Mouse (Mus musculus) retina, embryonic 14.5 days (tissue): ENCODE data around the gene Gm49395.

Source experiments
- DNase-seq: peaks from one replicate; pipeline ENCODE4 v3.0.0-alpha.2; 2015; ENCODE audit warnings: low spot score

The Gm49395 gene

DNA sequence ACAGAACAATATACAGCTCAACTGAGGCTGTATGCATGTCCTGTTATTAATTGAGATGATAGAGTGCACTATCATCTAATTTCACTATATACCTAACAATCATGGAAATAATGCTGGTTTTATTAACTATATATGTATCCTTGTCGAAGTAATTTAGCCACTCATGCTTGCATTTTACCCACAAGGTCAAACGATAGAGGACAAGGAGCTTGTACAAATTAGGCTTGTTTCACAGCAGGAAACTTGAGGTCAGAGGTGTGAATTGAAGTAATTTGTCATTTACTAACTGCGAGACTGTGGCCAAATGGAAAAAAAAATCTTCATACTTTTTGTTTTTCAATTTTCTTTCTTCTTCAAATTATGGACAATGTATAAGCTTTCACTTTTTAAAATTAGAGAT, 3.5 kb downstream of the Gm49395 start:
- no peak for DNase-seq

DNA sequence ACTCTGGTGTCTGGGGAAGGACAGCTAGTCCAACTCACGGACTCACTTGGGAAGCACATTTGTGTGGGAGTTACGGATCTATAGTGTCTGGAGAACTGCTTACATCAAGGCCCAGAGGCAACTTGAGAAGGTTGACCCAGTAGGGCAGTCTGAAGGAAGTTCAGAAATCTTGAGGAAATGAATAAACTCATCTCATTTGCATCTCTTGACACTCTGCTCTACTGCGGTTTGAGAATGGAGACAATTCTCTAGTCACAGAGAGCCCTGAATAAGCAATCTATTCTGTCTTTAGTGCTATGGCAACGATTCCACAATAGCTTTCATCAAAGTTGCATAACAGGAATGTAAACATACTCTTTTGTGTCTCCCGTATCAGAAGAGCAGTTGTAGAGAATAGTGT, 4.8 kb downstream of the Gm49395 start:
- no peak for DNase-seq

DNA sequence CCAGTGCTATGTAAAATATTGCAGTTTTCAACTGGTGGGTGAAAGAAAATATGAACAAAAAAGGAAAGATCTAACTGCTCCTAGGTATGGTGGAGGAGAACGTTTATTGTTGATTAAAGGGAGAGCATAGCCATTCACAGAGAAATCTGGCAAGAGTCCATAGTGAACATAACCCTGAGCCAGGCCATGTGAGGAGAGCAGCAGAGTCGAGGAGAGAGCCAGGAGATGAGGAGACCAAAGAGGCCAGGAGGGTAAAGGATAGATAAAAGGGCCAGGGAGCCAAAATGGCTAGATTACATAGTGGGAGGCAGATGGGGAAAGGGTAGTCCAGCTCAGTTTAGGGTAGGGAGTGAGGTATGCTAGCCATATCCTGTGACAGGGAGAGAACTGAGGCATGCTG, 5.5 kb downstream of the Gm49395 start:
- DNase-seq = no peak

DNA sequence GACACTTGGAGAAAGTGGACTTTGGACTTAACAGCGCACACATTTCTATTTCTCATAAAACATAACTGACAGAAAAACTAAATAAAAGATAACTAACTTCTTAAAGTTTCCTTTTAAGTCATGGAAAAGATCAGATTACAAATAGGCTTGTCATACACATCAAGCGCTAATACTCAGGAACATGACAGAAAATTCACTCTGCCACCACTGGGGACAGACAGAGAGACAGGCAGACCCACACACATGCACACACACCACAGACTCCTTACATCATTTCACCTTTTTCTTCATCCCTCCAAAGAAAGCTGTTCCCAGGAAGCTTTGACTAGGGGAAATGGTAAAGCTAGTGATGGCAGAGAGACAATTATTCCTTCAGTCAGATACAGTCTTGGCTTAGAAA, 6.3 kb downstream of the Gm49395 start:
- no peak for DNase-seq

DNA sequence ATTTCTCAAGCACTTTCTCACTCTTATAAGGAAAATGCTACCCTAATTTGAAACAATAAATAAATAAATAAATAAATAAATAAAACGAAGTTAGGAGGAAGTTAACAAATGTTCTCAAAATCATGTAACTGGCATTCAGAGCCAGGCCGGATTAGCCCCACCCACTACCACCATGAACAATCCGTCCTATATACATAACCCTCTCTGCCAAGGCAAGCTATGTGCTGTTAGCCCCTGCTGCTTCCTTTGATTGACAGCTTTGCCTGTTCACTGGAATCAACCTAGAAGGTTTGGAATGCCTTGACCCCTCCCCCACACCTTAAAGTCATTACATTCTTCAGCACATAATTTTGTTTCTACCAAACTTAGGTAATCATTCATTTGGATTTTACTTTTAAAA, 10.2 kb downstream of the Gm49395 start:
- DNase-seq = no peak

DNA sequence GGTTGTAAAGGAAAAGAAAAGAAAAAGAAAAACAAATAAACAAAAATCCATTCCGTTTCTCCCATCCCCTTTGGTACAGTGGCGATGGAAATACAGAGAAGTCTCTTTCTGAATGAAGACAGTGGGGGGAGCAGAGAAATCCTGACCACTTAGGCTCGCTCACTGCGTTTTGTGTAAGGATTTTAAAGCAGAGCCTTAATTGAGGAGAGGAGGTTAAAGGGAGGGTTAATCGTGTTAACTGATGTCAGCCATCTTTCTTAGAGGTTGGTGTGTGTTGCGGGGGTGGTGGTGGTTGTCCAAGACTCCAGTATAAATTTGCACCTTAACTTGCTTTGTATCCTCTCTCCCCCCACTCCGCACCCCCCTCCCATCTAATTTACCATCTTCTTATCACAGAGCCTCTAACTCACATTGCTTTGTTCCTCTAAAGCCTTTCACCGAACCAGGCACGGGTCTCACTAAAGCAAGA, 10.7 kb downstream of the Gm49395 start:
- no peak for DNase-seq

DNA sequence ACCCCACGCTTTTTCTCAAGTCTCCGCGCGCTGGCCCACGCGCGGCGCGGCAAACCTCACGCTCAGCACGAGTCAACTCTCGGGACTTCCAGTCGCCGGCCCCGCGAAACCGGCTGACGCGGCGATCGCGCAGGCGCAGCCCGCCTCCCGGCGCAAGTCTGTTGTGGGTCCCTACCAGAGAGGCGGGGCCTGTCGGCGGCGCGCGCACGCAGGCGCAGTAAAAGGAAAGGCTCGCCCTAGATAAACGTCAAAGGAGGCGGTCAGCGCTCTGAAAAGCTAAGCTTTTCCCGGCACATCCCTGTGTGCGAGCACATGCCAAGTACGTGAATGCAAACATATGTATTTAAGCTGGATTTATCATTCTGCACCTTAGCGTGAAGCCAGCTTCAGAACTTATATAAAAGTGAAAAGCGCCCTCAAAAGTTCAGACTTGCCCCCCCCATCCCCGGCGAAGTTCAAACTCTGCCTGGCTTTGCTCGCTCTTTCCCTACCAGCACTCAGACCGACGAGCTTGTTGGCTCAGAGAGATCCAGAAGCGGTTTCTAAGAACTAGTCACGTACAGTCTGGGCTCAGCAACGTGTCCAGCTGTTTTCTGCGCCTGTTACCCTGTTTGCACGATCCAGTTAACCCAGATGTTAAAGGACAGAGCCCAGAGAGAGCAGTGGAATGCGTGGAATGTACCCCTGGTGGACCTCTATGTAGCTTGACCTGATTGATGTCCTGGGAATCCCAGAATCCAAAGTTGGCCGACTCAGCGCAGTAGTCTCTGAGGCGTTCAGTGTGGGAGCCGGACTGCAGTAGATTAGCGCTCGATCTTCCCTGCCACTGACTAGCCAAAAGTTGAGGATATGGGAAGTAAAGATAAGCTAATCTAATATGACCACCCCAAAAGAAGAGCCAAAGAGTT, 11.4 kb downstream of the Gm49395 start, which contains the start of gene Pelo:
TSS of gene Pelo (minus strand) at position 118 of the 908 bp plus-strand sequence.
- DNase-seq = peak; percentile 95

DNA sequence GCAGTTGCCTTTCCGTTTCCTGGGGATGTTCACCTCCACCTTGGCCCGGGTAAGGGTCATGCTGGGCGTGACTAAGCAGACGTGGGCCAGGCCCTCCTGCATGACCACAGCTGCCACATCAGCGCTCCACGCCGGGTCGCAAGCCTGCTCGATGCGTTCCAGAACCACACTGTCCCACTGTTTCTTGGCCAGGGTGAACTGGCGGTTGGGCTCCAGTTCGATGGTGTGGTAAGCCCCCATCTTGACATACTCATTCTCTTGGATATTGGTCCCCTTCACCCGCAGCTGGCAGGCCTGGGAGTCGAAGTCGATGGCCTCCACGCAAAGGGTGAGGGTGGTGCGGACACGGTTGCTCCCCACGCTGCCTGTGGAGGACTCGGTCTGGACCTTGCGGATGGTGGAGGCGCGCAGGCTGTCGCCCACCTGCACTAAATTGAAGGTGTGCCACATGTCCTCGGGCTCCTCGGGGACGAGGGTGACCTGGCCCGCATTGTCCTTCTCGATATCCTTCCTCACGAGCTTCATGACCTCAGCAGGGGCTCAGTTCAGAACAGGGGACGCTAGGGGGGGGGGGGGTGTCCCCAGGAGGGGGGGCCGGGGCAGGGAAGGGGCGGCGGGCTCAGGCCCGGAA, 12.2 kb downstream of the Gm49395 start:
- DNase-seq = peak; percentile 22

DNA sequence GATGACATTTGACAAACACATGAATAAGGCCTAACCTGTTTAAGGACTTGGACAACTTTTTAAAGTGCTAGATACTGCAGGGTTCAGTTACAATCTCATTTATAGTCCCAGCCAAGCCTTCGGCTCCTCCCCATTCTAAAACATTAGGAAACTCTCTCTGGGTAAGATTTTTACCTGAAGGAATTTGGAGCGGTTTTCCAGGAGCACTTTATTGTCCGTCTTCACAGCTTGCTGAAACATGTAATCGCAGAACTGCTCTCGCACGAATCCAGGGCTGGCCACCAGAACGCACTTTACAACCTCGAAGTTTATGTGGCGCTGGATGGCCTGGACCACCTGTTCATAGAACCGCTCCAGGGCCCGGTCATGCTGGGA, 12.7 kb downstream of the Gm49395 start:
- DNase-seq = no peak

DNA sequence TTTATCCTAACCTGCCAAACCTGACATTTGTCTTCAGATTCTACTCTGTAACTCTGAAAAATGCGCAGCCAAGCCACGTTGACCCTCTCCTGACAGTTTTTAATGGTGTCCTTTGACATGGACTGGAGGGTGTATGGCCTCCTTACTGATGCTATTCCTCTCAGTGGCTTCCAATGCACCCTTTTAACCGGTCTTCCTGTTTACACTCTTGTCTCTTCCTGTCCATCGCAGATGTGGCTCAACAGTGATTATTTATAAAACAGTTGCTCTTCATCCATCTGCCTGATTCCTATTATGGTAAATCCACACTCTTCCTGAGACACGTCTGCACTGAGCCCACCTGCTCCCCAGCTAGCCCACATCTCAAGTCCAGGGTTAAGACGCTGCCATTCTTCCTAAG, 15.7 kb downstream of the Gm49395 start:
- DNase-seq = no peak

DNA sequence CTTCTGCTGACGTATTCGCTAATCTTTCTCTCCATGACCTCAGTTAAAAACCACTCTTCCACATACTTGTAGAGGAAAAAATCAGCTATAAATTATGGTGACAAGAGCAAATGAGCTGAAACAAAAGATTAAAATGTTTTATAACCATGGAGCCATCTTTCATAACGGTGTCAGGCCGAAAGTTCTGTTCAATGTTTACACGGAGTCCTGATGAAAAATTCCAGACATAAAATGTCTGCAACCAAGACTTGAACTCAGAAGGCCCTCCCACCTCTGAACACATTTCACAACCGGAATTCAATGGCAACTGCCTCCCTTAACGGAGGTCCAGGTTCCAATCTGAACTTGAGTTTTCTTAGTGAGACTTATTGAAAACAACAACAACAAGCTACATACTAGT, 19.4 kb downstream of the Gm49395 start:
- DNase-seq = no peak

DNA sequence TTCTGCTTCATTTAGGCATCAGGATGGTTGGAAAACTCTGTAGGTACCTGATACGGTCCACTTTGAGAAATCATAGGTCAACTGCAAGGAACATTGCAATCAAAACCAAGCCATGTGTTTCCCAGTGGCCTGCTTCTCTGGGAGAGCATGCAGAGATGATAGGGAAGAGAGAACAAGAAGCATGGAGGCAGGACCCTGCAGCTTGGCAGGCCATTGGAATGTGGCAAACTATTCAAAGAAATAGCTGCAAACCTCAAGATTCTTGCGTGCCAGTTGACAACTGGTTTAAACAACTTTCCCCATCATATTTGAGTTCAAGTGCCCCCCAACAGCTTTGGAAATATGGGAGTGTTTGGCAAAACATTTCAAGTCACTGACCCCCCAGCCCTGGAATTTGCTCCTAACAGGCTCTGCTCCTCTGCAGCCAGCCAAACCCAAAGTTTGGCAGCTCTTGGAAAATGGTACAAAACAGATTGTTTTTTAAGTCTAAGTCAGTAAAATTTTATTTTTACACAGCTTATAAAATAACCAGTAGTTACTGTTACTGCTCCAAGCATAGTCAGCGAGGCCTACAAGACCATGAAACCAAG, 21.6 kb downstream of the Gm49395 start:
- DNase-seq = no peak

DNA sequence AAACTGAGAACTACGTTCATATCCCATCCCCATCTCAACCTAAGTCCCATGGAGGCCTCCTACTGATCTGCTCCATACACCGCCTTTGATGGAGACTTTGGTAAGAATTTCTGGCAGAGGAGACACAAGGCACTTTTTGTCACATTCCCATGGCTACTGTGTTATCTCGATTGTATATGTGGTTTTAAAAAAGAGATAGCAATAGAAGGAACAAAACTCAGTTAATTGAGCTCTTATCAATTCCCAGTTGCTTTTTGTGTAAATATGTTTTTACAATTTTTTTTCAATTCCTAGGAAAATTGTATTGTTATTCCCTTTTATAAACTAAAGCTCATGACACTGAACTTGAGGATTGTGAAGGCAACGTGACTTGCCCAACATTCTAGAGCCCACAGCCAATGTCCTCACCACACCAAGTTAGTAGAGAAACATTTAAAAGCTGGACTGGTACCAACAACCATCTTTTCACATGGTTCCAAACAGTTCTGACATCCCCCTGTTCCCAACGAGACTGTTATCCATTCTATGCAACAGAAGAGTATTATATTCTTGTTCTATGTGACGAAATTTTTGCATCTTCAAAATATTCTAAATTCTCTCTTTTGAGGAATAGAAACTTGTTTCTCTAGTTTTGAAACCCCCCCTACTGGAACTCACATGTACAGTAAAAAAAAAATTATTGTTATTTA, 22.6 kb downstream of the Gm49395 start:
- no peak for DNase-seq

DNA sequence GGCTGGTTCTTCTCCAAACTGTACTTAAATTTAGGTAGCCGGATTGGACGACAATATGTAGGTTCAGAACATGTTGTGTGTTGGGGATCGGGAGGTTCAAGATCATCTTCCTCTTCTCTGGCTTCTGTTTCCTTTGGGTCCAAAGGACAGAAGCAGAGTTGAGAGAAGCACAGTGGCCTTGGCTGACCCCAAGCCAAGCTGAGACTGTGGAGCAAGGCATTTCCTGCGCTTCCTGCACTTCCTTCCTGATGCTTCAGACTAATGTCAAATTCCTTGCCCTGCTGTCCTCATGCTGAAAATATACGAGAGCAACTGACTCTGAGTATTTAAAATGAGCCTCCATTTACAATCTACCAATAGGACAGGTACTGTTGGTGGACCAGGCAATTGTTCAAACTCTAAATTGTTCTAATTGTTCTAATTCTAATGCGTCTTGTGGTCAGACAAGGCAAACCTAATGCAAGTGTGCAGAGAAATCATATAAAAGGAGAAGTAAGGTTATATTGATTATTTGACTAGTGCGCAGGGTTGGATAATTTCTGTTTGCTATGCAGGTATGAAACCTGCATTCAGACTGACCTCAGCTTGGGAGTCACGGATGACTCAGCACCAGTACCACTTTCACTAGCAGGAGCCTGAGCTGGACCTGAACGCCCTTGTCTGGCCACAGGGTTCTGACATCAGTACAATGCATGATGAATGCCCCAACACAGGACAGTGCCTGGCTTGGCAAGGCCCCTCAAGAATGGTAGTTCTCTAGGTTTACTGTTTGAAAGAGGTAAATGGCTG, 24.2 kb downstream of the Gm49395 start:
- DNase-seq = no peak

DNA sequence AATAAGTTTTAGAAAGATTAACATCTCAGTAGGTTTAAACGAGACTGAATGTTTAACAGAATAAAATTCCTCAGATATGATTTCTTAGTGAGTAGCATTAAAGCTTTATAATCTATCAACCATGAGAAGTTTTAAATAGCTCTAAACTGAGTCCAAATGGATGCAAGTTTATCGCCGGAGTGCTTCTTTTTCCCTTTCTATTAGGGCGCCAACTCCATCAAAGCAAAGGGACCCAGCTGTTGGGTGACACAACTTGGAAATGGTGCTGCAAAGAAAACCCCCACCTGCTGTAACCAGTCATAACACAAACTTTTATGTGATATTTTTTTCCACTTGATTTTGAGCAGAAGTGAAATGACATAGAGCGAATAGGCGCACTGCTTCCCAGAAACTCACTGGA, 29.3 kb downstream of the Gm49395 start:
- DNase-seq = no peak

DNA sequence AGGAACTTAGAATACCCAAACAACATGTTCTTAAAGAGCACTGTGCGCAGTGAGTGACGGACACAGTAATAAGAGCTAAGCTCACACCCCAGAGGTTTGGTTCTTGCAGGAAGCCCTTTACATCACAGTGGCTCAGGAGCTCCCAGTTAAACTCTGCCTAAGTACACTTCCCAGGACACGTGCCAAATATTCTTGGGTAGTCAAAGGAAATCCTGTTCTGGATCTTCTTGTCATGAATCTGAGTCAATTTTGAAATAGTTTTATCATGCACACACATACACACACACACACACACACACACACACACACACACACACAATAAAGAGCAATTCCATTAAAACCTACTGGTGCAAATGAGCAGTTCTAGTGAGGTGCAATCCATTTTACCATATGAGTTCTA, 30.3 kb downstream of the Gm49395 start:
- no peak for DNase-seq

DNA sequence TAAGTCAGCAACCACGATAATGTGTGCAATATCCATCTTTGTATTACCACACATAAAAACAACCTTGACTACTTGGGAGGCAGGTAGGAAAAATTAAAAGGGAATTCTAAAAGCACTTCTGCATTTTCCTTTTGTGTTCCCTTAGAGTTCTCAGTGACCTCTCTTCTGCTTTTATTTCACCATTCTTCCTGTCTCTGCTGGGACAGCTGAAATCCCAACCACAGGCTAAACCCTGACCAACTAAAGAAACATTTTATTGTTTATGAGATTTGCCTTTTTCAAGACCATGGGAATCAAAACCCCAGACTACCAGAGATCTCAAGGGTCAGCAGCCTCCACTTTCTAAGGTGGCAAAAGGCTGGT, 33.8 kb downstream of the Gm49395 start:
- DNase-seq = no peak

DNA sequence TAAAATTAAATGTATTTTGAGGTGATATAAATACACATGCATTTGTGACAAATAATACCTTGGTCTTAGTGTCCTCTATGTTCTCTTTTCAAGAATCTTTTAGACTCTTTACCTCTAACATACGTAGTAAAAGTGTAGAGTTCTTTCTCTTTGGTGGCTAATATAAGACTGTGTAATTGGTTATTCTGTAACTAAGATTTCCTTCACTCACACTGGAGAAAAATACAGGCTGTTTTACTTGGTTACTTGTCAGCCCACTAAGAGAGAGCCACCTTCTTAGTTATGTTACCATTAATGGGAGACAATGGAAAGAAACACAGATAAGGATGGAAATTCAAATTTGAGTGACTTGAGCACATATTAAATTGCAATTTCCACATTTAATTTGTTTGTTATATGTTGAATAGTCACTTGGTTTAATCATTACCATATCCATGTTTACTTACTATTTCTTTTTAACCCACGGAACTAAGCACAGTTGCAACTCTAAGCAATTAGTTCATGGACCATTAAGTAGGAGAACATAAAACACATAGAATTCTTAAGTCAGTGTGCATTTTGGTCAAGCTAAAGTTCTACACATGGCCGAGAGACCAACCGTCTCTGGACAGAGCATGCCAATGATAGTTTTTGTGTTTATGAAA, 34.3 kb downstream of the Gm49395 start:
- no peak for DNase-seq

DNA sequence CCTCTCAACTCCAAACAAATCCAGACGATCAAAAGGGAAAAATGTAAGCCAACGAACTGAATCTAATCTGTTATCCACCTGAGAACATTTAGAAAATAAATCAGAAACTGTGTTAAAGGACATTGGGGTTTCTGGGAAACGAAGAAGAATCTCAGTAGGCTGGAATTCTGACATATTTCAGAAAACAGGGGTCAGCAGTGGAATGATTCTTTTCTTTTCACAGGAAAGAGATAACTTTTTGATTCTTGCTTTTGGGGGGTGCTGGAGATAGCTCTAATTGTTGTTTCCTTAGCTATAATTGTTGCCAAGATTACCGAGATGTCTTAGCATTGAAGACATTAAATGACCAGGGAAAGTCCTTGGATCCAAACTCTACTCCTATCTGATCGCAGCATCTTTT, 44.2 kb downstream of the Gm49395 start:
- DNase-seq = no peak

DNA sequence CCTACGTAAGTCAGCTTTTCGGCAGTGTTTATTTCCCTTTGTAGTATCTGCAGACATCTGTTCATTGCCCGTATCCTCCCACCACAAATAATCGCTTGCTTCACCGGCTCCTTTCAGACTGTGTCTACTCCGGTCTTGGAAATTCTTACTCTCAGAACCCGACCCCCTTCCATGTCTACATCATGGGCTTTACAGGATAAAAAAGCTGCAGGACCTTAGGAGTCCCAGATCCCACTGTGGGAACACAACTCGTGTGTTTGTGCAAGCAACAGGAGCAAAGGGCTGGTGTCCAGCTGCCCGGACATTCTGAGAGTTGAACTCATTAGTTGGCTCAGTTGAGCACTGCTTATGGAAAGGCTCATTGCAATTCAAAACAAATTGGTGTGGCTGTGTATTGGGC, 46.9 kb downstream of the Gm49395 start:
- DNase-seq = peak; percentile 17

DNA sequence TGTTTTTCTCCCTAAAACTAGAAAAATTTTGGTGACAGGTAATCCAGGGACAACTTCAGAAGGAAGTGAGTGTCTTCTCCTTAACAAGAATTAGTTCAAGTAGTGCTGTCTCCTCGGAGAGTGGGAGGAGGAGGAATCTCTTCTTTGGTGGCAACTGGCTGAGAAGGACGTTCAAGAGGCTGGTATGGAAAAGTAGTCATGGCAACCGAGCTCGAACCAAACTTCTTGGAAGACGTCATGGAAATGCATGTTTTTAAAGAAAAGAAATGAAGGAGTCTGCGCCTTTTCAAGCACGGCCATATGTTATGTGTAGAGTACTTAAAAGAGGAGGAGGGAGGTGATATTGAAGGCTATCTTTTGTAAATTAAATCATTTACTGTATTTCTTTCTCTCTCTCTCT, 49.2 kb downstream of the Gm49395 start:
- no peak for DNase-seq
